Mouse (Mus musculus) brain, embryonic 14.5 days (tissue): ENCODE data around the gene Ctsh. TPM values are rescaled to one million over a fixed set of nuclear protein-coding genes. Genes with fewer than 3 reads are reported as not detected.
A peak's percentile ranks its signal among the peaks of the same experiment; 100 is the strongest.

Source experiments
- DNase-seq: peaks from one replicate; pipeline ENCODE4 v3.0.0-alpha.2; 2011; ENCODE audit warnings: low read depth
- CTCF ChIP-seq: fragments of 200-500 bp; IDR thresholded peaks from 2 replicates; pipeline ENCODE4 v1.5.1; 2012; ENCODE audit warnings: inconsistent platforms, mild to moderate bottlenecking, moderate library complexity, borderline replicate concordance; ENCODE audit not compliant: insufficient read depth, insufficient read length; ENCODE audit errors: extremely low read depth
- POLR2A ChIP-seq: fragments of 200-500 bp; IDR thresholded peaks from 2 replicates; pipeline ENCODE4 v1.6.1; 2012; ENCODE audit warnings: mild to moderate bottlenecking, inconsistent platforms, borderline replicate concordance; ENCODE audit not compliant: poor library complexity, insufficient read depth, insufficient read length, severe bottlenecking; ENCODE audit errors: extremely low read depth
- polyA plus RNA-seq: library from polyadenylated mRNA; depleted of rRNA; stranded (reverse); fragments of >200 nt; gene quantifications from 2 replicates; pipeline ENCODE4 v1.2.3, GENCODE M21; 2012; rRNA removed

Ctsh gene
- polyA plus RNA-seq = 5.5 and 7.4 TPM in 2 replicates

GRCm38 (mm10) chr9:90053852-90054251 is at the start of gene Ctsh:
Ctsh (plus strand) TSS chr9:90054152.
- no peak for DNase-seq
- no peak for TF ChIP-seq CTCF
- TF ChIP-seq POLR2A = no peak

- TF ChIP-seq CTCF = no peak
- TF ChIP-seq POLR2A = no peak
- no peak for DNase-seq
These were observed 47.5 kb upstream of the Ctsh start for GRCm38 (mm10) chr9:90006432-90006831.

- TF ChIP-seq POLR2A = no peak
- no peak for TF ChIP-seq CTCF
- no peak for DNase-seq
These were observed 46.9 kb upstream of the Ctsh start for GRCm38 (mm10) chr9:90007094-90007493.

GRCm38 (mm10) chr9:90008138-90008537 is 45.8 kb upstream of the Ctsh start:
- TF ChIP-seq POLR2A = no peak
- no peak for DNase-seq

- DNase-seq = no peak
- TF ChIP-seq POLR2A = no peak
- no peak for TF ChIP-seq CTCF
These were observed 42.1 kb upstream of the Ctsh start for GRCm38 (mm10) chr9:90011849-90012248.

GRCm38 (mm10) chr9:90014649-90015048 is 39.3 kb upstream of the Ctsh start:
- TF ChIP-seq CTCF (no peak), POLR2A (no peak)
- no peak for DNase-seq

- no peak for DNase-seq
- TF ChIP-seq CTCF = no peak
These were observed 37.7 kb upstream of the Ctsh start for GRCm38 (mm10) chr9:90016204-90016603.

- TF ChIP-seq POLR2A = no peak
- no peak for TF ChIP-seq CTCF
- DNase-seq = no peak
These were observed 33.1 kb upstream of the Ctsh start for GRCm38 (mm10) chr9:90020866-90021265.

- TF ChIP-seq CTCF = no peak
- TF ChIP-seq POLR2A = no peak
- DNase-seq = no peak
These were observed 32.5 kb upstream of the Ctsh start for GRCm38 (mm10) chr9:90021442-90021841.

- TF ChIP-seq POLR2A (no peak), CTCF (peak; percentile 26; the same call in 1 of the 2 replicates)
- DNase-seq = no peak
These were observed 26.2 kb upstream of the Ctsh start for GRCm38 (mm10) chr9:90027709-90028108.

GRCm38 (mm10) chr9:90033922-90034321 is 20.0 kb upstream of the Ctsh start:
- DNase-seq = no peak
- TF ChIP-seq POLR2A (no peak), CTCF (no peak)

- TF ChIP-seq CTCF (no peak), POLR2A (no peak)
- DNase-seq = no peak
These were observed 18.8 kb upstream of the Ctsh start for GRCm38 (mm10) chr9:90035168-90035567.

- TF ChIP-seq POLR2A (no peak), CTCF (no peak)
- DNase-seq = no peak
These were observed 18.2 kb upstream of the Ctsh start for GRCm38 (mm10) chr9:90035794-90036193.
